Mouse (Mus musculus): ENCODE results near the gene Setd7.

- TF ChIP-seq POLR2A (IDR thresholded peaks at IDR 0.05; ENCODE audit: extremely low read depth, insufficient read depth, low read length) (no peak), CTCF (IDR thresholded peaks at IDR 0.05; ENCODE audit: low read depth, low read length) (no peak)
Observed at GRCm38 (mm10) chr3:51591591-51591990, 30.9 kb upstream of the Setd7 start.
